Mouse (Mus musculus) gastrocnemius, postnatal 36 days (tissue): Measurements from ENCODE around the gene Hcn4. TPM values are rescaled to one million over a fixed set of nuclear protein-coding genes. Genes with fewer than 3 reads are reported as not detected.

Source experiments
- DNase-seq, 2 experiments: peaks; one replicate each; pipeline ENCODE4 v3.0.0; 2022
- intact Hi-C: fragments of 180-260 bp; cut with DNase I; formaldehyde crosslinking; loops from one replicate; pipeline ENCODE4 v1.15.1; 2025
- total RNA-seq, 2 experiments: library from RNA; stranded (reverse); gene quantifications; 2 replicates each; pipeline ENCODE4 v1.2.3; 2021

Gene Hcn4
- total RNA-seq, 2 experiments from 2014 or later: 1.4 to 1.8 TPM

DNA sequence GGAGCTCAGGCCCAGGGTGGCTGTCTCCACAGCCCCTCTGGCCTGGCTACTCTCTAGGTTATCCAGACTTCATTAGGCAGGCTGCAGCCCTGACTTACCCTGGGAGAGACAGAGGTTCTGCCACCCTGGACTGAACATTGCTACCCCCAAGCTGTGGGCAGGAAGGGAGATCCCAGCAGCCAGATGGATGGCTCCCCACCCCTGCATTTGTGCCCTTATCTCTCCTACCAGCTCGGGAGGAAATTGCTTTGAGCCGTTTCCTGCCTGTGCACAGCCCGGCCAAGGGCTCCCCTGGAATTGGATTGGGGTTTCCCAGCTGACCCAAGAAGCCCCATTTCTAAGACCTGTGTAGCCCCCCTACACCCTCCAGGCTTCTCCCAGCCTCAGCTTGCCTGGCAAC, 23.8 kb downstream of the Hcn4 start:
- DNase-seq: no peak
- intact Hi-C loops: no loop called here

- DNase-seq: no peak
- intact Hi-C loops: no loop called here
Observed at GRCm38 (mm10) chr9:58847676-58848075, 24.5 kb downstream of the Hcn4 start.

DNA sequence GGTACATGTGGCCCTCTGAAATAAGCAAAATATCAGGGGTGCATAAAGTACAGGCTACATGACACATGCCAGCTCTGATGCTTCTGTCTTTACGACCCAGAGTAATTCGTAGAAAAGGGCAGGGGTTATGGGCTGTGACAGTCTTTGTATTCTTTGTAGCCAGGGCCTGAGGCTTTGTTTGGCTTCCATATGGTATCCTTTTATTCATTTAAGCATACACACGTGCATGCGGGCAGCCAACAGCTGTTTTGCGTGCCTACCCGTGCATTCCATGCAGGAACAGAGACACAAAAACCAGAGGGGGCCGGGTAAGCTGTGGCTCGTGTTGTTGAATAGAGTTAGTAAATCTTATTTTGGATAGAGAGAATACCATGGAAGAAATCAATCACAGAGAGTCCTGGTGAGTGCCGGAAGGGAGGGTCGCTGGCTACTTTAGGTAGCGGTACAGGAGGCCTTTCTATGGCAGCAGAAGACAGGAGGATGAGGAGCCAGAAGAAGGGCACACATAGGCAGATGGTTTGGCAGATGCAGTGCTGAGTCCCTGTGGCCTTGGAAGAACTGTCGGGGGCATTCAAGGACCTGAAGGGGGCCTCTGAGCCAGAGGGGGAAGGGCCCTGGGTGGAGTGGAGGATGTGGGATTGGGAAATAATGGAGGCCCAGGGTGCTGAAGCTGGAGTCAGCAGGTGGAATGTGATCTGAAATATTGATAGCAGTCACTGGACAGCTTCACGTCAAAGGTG, 26.5 kb downstream of the Hcn4 start:
- intact Hi-C loops: no loop called here

DNA sequence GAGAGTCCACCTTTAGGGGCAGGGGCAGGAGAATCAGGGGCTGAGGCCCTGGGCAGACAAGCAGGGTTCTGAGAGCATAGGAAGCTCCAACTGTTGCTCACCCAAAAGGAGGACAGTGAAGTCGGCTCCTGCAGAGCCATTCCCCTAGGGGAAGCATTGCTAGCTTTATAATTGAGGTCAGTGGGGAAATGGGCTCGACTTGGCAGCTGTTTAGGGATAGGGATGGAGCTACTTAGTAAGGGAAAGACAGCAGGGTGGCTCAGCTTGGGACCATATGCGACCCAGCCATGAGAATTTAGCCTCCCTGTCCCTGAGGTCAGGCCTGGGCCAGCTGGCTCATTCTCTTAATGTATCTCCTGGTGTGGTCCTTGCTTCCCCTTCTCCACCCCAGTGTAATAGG, 31.7 kb downstream of the Hcn4 start:
- intact Hi-C loops: no loop called here
- no peak for DNase-seq

More for the DNA sequence above, 26.5 kb downstream of the Hcn4 start:
- no peak for DNase-seq

- intact Hi-C loops: no loop called here
- DNase-seq: no peak
Observed at GRCm38 (mm10) chr9:58859080-58859635, 35.9 kb downstream of the Hcn4 start.

- no peak for DNase-seq
Observed at GRCm38 (mm10) chr9:58863826-58864225, 40.6 kb downstream of the Hcn4 start.

DNA sequence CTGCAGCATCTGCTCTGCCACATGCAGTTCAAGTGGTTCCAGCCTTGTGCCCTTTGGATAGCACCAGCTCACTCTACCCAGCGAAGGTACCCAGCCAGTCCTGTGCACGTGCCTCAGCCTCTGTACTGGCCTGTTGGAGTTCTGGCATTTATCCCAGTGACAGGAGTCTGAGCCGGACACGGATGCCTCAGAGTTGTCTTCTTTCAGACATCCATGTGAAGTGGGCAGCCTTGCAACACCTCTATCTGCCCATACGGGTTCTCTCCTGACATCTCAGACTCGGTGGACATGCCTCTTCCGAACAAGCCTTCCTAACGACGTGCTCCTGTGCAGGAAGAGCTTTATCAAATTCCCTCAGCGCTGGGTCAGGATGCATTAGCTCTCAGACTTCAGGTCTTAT, 47.9 kb downstream of the Hcn4 start:
- intact Hi-C loops: loop anchor here (5.0 kb wide), 1 partner anchor 294 kb away; no protein-coding TSS in a partner anchor
- no peak for DNase-seq

More at GRCm38 (mm10) chr9:58863826-58864225, 40.6 kb downstream of the Hcn4 start:
- intact Hi-C loops: no loop called here

GRCm38 (mm10) chr9:58873541-58874324, 50.5 kb downstream of the Hcn4 start:
- intact Hi-C loops: loop anchor here (1.0 to 5.0 kb wide), 2 partner anchors 163 to 296 kb away; no protein-coding TSS in a partner anchor
- peak; percentile 31 to 37 for DNase-seq

DNA sequence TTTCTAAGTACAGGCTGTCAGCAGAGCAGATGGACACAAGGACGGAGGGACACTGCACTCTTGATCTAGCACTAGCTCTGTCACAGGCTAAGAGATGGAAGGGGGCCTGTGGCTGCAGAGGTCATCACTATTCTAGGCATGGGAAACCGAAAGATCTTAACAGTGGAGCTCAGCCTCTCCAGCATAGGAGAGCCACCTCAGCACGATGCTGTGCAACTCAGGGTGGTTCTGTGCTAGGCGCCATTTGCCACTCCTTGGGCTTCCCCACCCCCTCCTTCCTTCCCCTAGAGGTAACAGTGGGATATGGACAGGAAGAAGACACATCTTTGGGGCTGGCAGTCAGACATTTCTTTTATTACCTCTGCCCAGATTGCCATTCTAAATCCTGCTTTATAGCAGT, 51.1 kb downstream of the Hcn4 start:
- DNase-seq: no peak
- intact Hi-C loops: loop anchor here (1.0 to 5.0 kb wide), 2 partner anchors 164 to 297 kb away; no protein-coding TSS in a partner anchor

DNA sequence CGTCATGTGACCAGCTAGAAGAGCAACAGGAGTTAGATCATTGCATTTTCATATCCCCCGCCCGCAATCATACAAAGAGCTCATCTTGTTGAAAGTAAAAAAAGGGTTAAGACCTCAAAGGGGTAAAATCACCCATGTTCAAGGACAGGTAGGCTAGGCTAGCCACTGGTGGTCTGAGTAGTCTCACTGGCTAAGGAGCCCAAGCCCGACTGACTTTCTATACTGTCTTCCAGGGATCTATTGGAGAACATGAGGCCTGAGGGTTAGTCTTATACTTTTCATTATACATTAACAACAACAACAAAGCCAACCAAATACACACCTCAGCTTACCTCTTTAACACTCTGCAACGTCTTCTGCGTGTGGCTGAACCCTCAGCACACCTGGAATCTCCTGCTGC, 52.2 kb downstream of the Hcn4 start:
- no peak for DNase-seq
- intact Hi-C loops: loop anchor here (5.0 kb wide), 1 partner anchor 333 kb away; no protein-coding TSS in a partner anchor

DNA sequence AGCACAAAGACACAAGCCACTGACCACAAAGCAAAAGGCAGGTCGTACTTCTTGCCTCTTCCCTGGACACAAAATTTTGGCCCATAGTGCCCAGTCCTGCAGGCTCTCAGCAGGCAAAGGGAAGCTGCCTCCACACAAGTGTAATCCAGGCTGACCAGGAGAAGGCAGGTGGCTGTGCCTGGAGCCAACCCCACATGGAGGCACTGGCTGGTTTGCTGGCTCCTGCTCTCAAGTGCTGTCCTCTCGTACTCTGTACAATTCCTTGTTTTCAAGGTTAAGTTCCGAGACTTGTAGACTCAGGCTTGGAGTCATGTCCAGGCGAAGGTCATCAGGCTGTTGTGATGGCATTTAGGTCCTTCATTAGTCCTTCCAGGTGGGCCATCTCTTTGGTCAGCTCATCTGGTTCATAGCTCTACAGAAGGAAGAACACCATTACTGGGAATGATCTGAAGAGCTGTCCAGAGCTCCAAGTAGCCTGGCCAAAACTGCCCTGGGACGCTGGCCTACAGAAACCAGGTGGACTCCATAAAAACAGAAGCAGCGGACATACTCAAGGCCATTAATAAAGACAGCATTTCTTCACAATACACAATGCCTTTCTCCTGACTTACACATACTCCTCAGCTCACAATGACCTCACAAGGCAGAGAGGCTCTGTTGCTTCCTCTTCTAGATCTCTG, 53.9 kb downstream of the Hcn4 start:
- intact Hi-C loops: loop anchor here (5.0 kb wide), 1 partner anchor 335 kb away; no protein-coding TSS in a partner anchor
- no peak for DNase-seq

DNA sequence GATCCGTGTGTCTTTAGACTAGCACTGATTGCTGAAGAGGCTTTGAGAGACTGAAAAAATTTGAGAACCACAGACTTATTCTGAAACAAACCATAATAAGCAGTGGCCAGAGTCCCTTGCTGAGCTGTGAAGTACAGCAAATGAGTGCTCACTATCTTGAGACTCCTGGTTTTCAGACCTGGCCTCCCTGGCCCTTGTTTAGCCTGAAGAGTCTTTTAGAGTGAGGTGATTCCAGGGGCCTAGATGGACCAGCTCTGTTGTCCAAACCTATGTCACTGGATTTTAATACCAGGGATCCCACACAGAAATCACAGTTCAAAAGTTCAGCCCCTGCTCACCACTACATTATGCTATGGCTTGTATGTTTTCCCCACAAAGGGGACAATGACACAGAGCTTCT, 56.6 kb downstream of the Hcn4 start:
- intact Hi-C loops: loop anchor here (5.0 kb wide), 1 partner anchor 338 kb away; no protein-coding TSS in a partner anchor
- DNase-seq: no peak

DNA sequence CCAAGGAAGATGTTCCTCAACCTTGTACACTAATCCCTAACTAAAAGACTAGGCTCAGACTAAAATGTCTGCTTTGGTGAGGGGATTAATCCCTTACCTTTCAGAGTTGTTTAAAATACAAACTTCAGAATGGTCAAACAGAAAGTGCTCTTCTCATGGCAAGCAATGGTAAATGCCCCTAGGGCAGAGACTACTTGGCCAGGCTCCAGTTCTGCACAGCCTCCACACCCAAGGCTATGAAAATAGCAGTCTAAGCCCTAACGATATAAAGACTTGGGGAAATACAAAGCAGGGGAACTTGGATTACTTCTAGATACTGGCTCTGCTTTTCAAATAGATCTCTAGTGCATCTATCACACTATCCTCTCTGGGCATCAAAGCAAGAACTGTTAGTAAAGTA, 59.5 kb downstream of the Hcn4 start:
- intact Hi-C loops: no loop called here

DNA sequence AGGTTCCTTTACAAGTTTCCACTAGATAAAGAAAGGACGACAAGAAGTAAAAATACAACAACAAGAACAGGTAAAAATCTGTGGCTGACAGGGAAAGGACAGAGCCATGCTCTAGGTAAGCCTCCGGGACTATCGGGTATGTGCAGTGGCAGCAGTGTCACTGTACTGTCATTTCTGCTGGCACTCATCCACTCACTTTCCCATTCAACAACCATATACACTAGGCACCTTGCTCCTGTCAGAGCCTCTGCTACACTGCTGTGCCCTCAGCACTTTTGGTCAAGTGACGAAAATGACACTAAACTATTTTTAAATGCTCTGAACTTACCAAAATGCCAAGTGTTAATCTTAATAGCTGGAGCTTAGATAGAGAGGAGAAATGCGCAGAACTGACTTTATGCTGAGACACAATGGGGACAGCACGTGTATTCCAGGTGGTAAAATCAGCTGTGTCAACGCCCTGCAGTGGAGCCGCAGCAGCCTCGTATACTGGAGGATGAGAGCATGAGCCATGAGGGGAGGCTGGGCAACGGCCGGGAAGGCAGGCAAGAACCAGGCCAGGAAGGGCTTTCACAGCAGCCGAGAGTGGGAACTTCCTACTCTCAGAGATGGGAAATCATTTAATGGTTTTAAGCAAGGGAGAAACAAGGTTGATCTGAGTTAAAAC, 66.7 kb downstream of the Hcn4 start:
- intact Hi-C loops: no loop called here
- DNase-seq: no peak

More for the DNA sequence above, 59.5 kb downstream of the Hcn4 start:
- DNase-seq: no peak

DNA sequence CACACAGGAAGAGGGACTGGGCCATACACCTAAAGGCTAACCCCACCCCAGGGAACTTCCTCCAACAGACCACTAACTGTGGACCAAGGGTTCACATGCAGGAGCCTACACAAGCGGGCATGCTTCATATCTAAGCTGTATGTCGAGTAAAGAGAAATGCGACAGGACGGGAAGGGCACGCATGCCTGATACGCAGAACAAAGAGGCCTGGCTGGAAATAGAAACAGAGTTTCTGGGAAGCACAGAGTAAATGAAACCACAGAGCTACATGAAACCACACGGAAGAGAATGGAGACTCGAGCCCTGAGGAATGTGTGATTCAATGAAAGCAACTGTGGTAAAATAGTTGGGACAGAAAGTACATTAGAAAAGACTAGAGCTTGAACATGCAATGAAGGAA, 67.7 kb downstream of the Hcn4 start:
- no peak for DNase-seq
- intact Hi-C loops: no loop called here

- intact Hi-C loops: no loop called here
- DNase-seq: no peak
Observed at GRCm38 (mm10) chr9:58891840-58892640, 68.8 kb downstream of the Hcn4 start.

DNA sequence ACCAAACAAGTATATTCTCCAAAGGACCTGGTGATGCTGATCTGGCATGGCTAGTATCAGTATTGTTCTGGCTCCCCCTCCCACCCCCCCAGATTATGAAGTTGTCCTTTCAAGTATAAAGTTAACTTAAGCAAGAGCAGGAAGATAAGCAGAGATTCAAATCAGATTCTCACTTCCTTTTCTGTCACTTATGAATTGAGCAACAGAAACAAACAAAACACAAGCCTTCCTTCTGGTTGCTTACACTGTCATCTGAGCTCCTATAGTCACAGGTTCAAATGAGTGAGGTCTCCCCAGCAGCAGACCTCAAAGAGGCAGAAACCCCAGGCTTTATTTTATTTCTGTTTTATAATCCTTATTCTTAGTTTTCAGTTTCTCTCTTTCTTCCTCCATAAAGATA, 76.4 kb downstream of the Hcn4 start:
- intact Hi-C loops: loop anchor here (5.0 to 10.0 kb wide), 2 partner anchors 383 to 685 kb away; no protein-coding TSS in a partner anchor
- DNase-seq: no peak

DNA sequence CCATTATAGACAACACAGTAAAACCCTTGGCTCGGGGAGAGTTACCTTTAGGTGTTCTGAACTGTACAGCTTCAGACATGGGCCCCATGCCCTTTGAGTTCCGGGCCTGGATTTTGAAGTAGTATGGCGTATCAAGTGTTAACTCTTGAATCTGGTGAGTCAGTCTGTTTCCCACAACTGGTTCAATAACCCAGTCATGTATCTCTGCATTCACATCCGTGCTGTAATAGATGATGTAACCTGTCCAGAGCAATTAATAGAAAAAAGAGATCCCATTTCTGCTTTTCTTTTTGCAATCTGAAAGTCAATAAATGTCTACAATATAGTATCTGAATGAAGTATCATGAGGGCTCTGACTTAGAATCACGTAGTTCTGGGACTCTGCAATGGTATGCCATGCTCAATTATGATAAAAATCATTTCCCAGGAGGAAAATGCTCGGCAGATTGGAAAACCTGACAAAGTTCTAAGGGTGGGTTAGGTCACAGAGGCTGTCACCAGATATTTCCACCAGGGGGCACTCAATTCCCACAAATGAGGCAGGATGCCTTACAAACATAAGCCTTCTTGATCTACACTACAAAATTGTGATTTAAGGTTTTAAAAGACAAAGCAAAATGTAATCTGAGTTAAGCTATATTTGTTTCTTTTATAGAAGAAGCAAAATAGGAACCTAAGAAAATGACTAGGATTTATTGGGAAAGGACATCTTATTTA, 79.8 kb downstream of the Hcn4 start:
- intact Hi-C loops: loop anchor here (5.0 to 10.0 kb wide), 2 partner anchors 379 to 682 kb away; no protein-coding TSS in a partner anchor
- DNase-seq: peak; percentile 11 to 24
